Mouse (Mus musculus) intestine, embryonic 15.5 days (tissue): ENCODE measurements at regions not wholly inside any gene's neighbourhood (a gene's known extent, or its start where the extent isn't known, plus 50 kb on each side); places are given as distances from the start of the nearest gene placed in this dataset.

ENCODE experiments used
- ATAC-seq: fragments of 200-750 bp; cut with Nextera tagmentation; 2 replicates; pipeline ENCODE4 v1.8.0; 2017; ENCODE audit warnings: moderate TSS enrichment, moderate library complexity
- H3K27ac ChIP-seq: fragments of 300-500 bp; sonication (generic); 2 replicates; pipeline ENCODE4 v1.5.1; 2015; ENCODE audit warnings: mild to moderate bottlenecking, inconsistent platforms
- H3K27me3 ChIP-seq: fragments of 300-500 bp; sonication (generic); replicated peaks from 2 replicates; pipeline ENCODE4 v1.6.1; 2015; ENCODE audit warnings: inconsistent platforms
- H3K36me3 ChIP-seq: fragments of 300-500 bp; sonication (generic); 2 replicates; pipeline ENCODE4 v1.6.1; 2015; ENCODE audit warnings: inconsistent platforms
- H3K4me1 ChIP-seq: fragments of 300-500 bp; sonication (generic); replicated peaks from 2 replicates; pipeline ENCODE4 v1.6.1; 2015; ENCODE audit warnings: inconsistent platforms
- H3K4me2 ChIP-seq: fragments of 300-500 bp; sonication (generic); replicated peaks from 2 replicates; pipeline ENCODE4 v1.6.1; 2015; ENCODE audit warnings: mild to moderate bottlenecking, inconsistent platforms
- H3K4me3 ChIP-seq: fragments of 300-500 bp; sonication (generic); replicated peaks from 2 replicates; pipeline ENCODE4 v1.5.1; 2015; ENCODE audit warnings: inconsistent platforms
- H3K9ac ChIP-seq: fragments of 300-500 bp; sonication (generic); 2 replicates; pipeline ENCODE4 v1.6.1; 2015; ENCODE audit warnings: inconsistent platforms
- H3K9me3 ChIP-seq: fragments of 300-500 bp; sonication (generic); 2 replicates; pipeline ENCODE4 v1.6.1; 2016; ENCODE audit warnings: inconsistent platforms
- WGBS: fragments of 180-500 bp; shearing (Covaris S2); methylation state at CpG from one replicate; pipeline ENCODE4 v1.1.7; 2015; 5-methylcytosine and 5-hydroxymethylcytosine counted together

- no peak for ATAC-seq
- Histone ChIP-seq H3K27ac (no peak overlapping the region), H3K4me3 (no peak overlapping the region), H3K9ac (no peak overlapping the region), H3K4me1 (no peaks in the 10 kb centered on the region), H3K9me3 (no peaks in the 10 kb centered on the region), H3K36me3 (no peaks in the 10 kb centered on the region), H3K27me3 (no peaks in the 10 kb centered on the region), H3K4me2 (no peak overlapping the region)
- WGBS = 89% methylated on average over 5 of the region's 5 CpGs
Measured at GRCm38 (mm10) chr11:85966207-85966606, 80.0 kb downstream of the Tbx4 start.

- Histone ChIP-seq H3K4me1 (no peaks in the 10 kb centered on the region), H3K9me3 (no peaks in the 10 kb centered on the region), H3K4me2 (no peak overlapping the region), H3K36me3 (no peaks in the 10 kb centered on the region), H3K9ac (no peak overlapping the region), H3K4me3 (no peak overlapping the region), H3K27me3 (no peaks in the 10 kb centered on the region), H3K27ac (no peak overlapping the region)
- ATAC-seq = no peak
- 78% methylated on average over 2 of the region's 2 CpGs for WGBS
Measured at GRCm38 (mm10) chr11:85970287-85970686, 84.1 kb downstream of the Tbx4 start.

GRCm38 (mm10) chr11:85972385-85972784, 86.2 kb downstream of the Tbx4 start:
- H3K4me2 ChIP-seq = no peak overlapping the region
- peak; percentile 62 for ATAC-seq
- no peak overlapping the region for H3K4me3 ChIP-seq
- no peak overlapping the region for H3K27ac ChIP-seq
- no peaks in the 10 kb centered on the region for H3K36me3 ChIP-seq
- H3K4me1 ChIP-seq = no peaks in the 10 kb centered on the region
- no peaks in the 10 kb centered on the region for H3K9me3 ChIP-seq
- H3K9ac ChIP-seq = no peak overlapping the region
- WGBS = 25% methylated on average over 7 of the region's 7 CpGs
- H3K27me3 ChIP-seq = no peaks in the 10 kb centered on the region

GRCm38 (mm10) chr11:85973736-85974135, 87.5 kb downstream of the Tbx4 start:
- no peaks in the 10 kb centered on the region for H3K9me3 ChIP-seq
- WGBS = 38% methylated on average over 5 of the region's 5 CpGs
- no peak overlapping the region for H3K4me3 ChIP-seq
- H3K4me1 ChIP-seq = no peaks in the 10 kb centered on the region
- H3K27ac ChIP-seq = no peak overlapping the region
- H3K36me3 ChIP-seq = no peaks in the 10 kb centered on the region
- no peaks in the 10 kb centered on the region for H3K27me3 ChIP-seq
- no peak overlapping the region for H3K9ac ChIP-seq
- ATAC-seq = peak; percentile 72
- H3K4me2 ChIP-seq = no peak overlapping the region

GRCm38 (mm10) chr11:85976693-85977434, 90.6 kb downstream of the Tbx4 start:
- ATAC-seq = no peak
- no peaks in the 10 kb centered on the region for H3K9me3 ChIP-seq
- H3K27me3 ChIP-seq = no peaks in the 10 kb centered on the region
- no peak overlapping the region for H3K27ac ChIP-seq
- no peaks in the 10 kb centered on the region for H3K4me1 ChIP-seq
- no peak overlapping the region for H3K4me2 ChIP-seq
- H3K4me3 ChIP-seq = no peak overlapping the region
- no peaks in the 10 kb centered on the region for H3K36me3 ChIP-seq
- no peak overlapping the region for H3K9ac ChIP-seq
- 60% methylated on average over 18 of the region's 18 CpGs for WGBS

GRCm38 (mm10) chr11:85980388-85980787, 94.2 kb downstream of the Tbx4 start:
- Histone ChIP-seq H3K27me3 (no peaks in the 10 kb centered on the region), H3K4me2 (no peak overlapping the region), H3K9ac (no peak overlapping the region), H3K36me3 (no peaks in the 10 kb centered on the region), H3K9me3 (no peaks in the 10 kb centered on the region), H3K4me3 (no peak overlapping the region), H3K4me1 (no peaks in the 10 kb centered on the region), H3K27ac (no peak overlapping the region)
- 78% methylated on average over 11 of the region's 11 CpGs for WGBS
- ATAC-seq = no peak

- Histone ChIP-seq H3K4me2 (no peak overlapping the region), H3K4me3 (no peak overlapping the region), H3K36me3 (no peaks in the 10 kb centered on the region), H3K4me1 (no peaks in the 10 kb centered on the region), H3K27me3 (no peaks in the 10 kb centered on the region), H3K9ac (no peak overlapping the region), H3K27ac (no peak overlapping the region), H3K9me3 (no peaks in the 10 kb centered on the region)
- no peak for ATAC-seq
- 89% methylated on average over 4 of the region's 4 CpGs for WGBS
Measured at GRCm38 (mm10) chr11:85981561-85981960, 95.3 kb downstream of the Tbx4 start.

GRCm38 (mm10) chr11:85986338-85986737, 100.1 kb downstream of the Tbx4 start:
- Histone ChIP-seq H3K27ac (no peak overlapping the region), H3K4me2 (no peak overlapping the region), H3K9me3 (no peaks in the 10 kb centered on the region), H3K27me3 (0 out of 2 replicates have a peak, but pooled peaks cover 2% of the 10 kb centered on the region), H3K9ac (no peak overlapping the region), H3K36me3 (no peaks in the 10 kb centered on the region), H3K4me3 (no peak overlapping the region), H3K4me1 (peaks cover 4% of the 10 kb centered on the region; the same call in 1 of the 2 replicates)
- no peak for ATAC-seq
- 64% methylated on average over 8 of the region's 8 CpGs for WGBS

- no peaks in the 10 kb centered on the region for H3K36me3 ChIP-seq
- 92% methylated on average over 2 of the region's 2 CpGs for WGBS
- peaks cover 4% of the 10 kb centered on the region; the same call in 1 of the 2 replicates for H3K4me1 ChIP-seq
- H3K9ac ChIP-seq = no peak overlapping the region
- H3K27me3 ChIP-seq = 0 out of 2 replicates have a peak, but pooled peaks cover 2% of the 10 kb centered on the region
- no peak overlapping the region for H3K27ac ChIP-seq
- H3K4me2 ChIP-seq = no peak overlapping the region
- no peak for ATAC-seq
- H3K4me3 ChIP-seq = no peak overlapping the region
- H3K9me3 ChIP-seq = no peaks in the 10 kb centered on the region
Measured at GRCm38 (mm10) chr11:85987181-85987580, 101.0 kb downstream of the Tbx4 start.

GRCm38 (mm10) chr11:85989536-85989935, 103.3 kb downstream of the Tbx4 start:
- Histone ChIP-seq H3K36me3 (no peaks in the 10 kb centered on the region), H3K9me3 (no peaks in the 10 kb centered on the region), H3K4me1 (peaks cover 4% of the 10 kb centered on the region; the same call in 1 of the 2 replicates), H3K9ac (no peak overlapping the region), H3K4me2 (peak overlapping the region; percentile 53), H3K27me3 (0 out of 2 replicates have a peak, but pooled peaks cover 2% of the 10 kb centered on the region), H3K4me3 (peak overlapping the region; percentile 12; the same call in 1 of the 2 replicates), H3K27ac (no peak overlapping the region)
- WGBS = 3% methylated on average over 10 of the region's 10 CpGs
- ATAC-seq = peak; percentile 45

- H3K27ac ChIP-seq = no peak overlapping the region
- H3K4me2 ChIP-seq = peak overlapping the region; percentile 53
- H3K9me3 ChIP-seq = no peaks in the 10 kb centered on the region
- H3K4me1 ChIP-seq = peaks cover 6% of the 10 kb centered on the region
- H3K36me3 ChIP-seq = no peaks in the 10 kb centered on the region
- WGBS = 13% methylated on average over 12 of the region's 12 CpGs
- H3K4me3 ChIP-seq = peak overlapping the region; percentile 12; the same call in 1 of the 2 replicates
- no peak overlapping the region for H3K9ac ChIP-seq
- H3K27me3 ChIP-seq = 0 out of 2 replicates have a peak, but pooled peaks cover 2% of the 10 kb centered on the region
- peak; percentile 61 for ATAC-seq
Measured at GRCm38 (mm10) chr11:85989940-85990493, 103.8 kb downstream of the Tbx4 start.

- Histone ChIP-seq H3K4me2 (peak overlapping the region; percentile 51), H3K4me1 (peaks cover 10% of the 10 kb centered on the region), H3K27ac (no peak overlapping the region), H3K4me3 (peak overlapping the region; percentile 9; the same call in 1 of the 2 replicates), H3K27me3 (0 out of 2 replicates have a peak, but pooled peaks cover 2% of the 10 kb centered on the region), H3K36me3 (no peaks in the 10 kb centered on the region), H3K9ac (no peak overlapping the region), H3K9me3 (no peaks in the 10 kb centered on the region)
- peak; percentile 87 for ATAC-seq
- WGBS = 36% methylated on average over 29 of the region's 29 CpGs
Measured at GRCm38 (mm10) chr11:85995318-85996095, 109.3 kb downstream of the Tbx4 start.
